Mouse (Mus musculus) c-Kit-positive CD71-positive TER-119-positive erythroid progenitor cells, embryonic 14.5 days (primary cell): Measurements from ENCODE around the gene B4galnt2.
"Not testable (repeated sequence)": the region's sequence is repeated elsewhere in the genome, so short reads cannot be mapped to it uniquely, and the experiment has no call there.

Source experiments
- DNase-seq: peaks from one replicate; pipeline ENCODE4 v3.0.0-alpha.2; 2013; ENCODE audit warnings: low spot score

Gene B4galnt2

DNA sequence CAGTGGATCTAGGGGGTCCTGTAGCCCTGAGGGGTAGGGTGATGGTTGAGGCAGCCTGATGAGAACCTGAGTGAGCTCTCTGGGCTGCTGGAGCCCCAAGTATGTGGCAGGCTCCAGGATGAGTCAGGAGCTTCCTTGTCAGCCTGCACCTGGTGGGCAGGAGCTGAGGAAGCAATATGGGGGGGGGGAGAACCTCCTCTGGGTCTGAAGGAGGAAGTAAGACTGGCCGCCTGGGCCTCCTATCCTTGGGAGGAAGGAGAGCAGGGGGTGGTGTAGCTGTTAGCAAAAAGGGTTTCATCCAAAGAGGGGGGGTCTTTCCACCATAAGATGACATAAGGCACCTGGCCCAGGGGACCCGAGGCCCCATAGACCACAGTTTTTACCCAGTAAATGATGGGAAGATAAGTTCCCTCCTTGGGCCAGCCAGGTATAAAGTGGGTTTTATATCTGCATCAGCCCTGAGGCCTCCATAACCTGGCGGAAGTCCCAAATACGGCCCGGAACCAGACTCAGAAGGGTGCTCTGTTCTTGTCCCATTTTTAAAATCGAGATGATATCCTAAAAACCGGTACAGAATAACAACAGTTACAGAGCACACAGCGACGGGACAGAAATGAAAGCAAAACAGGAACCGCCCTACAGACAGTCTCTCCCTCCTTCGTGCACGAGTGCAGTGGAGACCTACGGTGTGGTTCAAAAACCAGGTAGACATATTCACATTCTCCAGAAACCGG, 18.1 kb downstream of the B4galnt2 start:
- DNase-seq = no peak

DNA sequence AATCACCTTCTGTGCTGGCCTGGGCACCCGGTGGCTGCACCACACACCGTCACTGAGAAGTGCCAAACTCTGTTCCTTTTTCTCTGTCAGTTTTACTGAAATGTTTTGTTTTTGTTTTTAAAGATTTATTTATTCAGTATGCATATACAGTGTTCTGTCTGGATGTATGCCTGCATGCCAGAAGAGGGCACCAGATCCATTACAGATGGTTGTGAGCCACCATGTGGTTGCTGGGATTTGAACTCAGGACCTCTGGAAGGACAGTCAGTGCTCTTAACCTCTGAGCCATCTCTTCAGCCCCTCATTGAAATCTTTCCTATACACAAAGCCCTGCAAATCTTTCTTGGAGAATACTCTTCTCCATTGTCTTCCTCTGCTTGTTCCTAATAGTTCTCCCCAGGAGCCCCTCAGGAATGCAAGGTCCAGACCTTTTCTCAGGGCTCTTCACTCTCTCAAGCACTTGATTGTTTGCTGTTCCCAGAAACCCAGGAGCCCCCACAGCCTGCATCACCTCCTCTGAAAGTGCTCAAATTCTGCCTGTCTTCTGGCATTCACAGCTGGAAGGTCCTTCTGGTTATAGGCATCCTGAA, 24.1 kb downstream of the B4galnt2 start:
- DNase-seq = no peak

DNA sequence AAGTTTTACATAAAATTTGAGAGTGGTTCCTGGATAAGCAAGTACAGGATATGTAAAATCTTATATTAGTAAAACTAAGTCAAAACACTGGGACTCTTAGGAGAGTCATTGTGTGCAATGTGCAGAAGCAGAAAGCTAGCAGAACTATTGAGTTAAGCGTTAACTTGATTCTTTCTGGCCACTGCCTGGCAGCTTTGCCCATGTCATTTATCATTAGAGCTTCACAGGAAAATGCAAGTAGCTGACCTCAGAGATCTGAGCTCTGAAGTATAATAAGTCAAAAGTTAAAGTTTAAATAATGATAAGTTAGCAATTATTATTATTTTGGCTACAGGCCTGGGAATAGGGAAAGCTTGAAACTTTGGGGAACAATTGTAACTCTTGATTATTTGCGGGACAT, 34.8 kb downstream of the B4galnt2 start:
- DNase-seq = not testable (repeated sequence)

DNA sequence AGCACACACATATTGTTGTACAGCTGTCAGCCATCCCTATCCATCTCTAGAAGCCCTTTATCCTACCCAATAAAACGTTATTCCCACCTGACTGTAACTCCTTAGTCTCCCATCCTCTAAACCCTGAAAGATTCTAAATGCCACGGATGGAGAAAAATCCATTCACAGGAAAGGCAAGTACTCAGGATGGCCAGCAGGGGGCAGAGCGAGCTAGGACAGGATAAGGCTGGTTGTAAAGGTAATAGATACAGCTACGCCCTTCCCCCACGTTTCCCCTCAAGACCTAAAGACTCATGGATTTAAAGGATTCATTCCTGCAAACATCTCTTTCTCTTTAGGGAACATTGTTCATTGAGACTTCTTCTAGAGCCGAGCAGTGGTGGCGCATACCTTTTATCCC, 38.4 kb downstream of the B4galnt2 start:
- DNase-seq = peak; percentile 60

DNA sequence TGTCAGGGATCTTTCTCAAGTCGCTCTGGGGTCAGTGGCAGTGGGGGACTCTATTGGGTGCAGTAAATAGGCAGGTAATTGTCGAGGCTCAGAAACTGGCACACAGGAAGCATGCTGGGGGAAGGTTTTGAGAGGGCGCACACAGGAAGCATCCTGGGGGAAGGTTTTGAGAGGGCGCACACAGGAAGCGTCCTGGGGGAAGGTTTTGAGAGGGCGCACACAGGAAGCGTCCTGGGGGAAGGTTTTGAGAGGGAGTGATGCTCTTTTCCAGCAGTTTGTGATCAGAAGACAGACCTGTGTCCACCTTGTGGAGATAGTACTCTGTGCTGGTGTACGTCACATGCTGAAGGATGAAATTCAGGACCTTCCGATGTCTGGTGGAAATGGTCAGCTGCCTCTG, 38.9 kb downstream of the B4galnt2 start:
- no peak for DNase-seq

DNA sequence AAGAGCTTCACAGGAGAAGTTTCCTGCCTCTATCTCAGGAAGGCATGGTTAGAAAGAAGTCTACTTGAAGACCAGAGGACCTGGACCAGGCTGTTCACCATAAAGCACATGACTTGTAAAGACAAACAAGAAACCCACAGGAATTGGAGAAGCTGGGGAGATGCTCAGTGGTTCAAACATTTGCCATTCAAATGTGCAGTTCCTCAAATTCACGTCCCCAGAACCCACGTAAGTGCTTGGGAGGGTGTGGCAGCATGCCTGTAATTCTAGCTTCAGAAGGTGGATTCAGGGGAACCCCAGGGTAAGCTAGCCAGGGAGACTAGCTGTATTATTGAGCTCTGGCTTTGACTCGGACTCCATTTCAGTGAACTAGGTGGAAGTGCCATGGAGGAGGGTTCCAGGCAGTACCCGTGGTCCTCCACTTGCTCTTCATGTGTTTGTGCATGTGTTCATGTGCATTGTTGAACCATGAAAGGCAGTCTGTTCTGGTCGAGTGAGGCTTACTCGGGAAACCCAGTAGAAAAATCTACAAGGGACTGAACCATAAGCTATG, 44.7 kb downstream of the B4galnt2 start:
- no peak for DNase-seq

DNA sequence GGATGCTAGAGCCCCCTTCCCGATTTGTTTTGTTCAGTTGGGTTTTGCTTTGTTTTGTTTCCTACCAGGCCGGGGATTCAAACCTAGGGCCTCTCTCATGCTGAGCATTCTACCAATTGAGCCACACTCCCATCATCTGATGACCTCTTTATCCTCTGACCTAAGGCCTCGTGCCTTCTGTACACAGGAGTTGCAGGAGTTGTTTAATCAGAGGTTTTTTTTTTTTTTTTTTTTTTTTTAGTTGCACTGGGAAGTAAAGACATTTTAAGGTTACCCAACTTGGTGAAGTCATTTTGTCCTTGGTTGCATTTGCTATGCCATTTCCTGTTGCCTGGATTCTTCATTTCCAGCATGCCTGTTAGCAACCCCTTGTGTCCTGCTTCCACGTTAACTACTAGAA, 45.2 kb downstream of the B4galnt2 start:
- no peak for DNase-seq

DNA sequence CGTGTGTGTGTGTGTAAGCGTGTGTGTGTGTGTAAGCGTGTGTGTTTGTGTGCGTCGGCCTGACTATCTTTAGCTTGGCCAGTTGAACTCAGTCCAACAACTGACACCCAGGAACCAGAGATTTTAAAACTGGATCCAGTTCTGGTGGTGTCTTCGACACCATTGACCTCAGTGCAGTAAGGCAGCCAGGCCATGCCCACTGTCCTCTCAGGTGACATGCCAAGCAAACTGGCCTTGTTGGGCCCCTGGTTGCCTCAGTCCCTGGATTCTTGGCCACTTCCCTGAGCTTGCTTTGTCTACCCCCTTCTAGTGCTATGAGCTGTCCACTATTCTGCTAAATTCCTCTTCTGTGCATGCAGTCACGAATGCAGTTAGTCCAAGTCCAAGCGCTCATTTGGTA, 53.3 kb downstream of the B4galnt2 start:
- no peak for DNase-seq

DNA sequence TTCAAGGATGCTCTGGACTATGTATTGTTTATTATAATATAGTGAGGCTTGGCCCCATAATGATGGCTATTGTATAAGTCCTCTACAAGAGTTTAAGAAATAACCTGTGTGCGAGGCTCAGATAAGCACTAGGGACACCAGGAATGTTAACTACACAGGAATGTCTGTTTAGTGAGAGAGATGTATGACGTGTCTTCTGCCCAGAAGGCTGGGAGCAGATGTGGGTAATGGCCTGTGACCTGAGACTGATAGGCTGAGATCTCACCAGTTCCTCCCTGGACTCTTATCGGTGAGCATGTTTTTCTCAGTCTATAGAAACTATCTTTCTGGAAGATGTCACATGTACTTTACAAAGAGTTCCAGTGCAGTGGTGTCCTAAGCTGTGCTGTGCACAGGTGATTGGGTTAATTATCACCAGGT, 54.6 kb downstream of the B4galnt2 start:
- DNase-seq = peak; percentile 71

DNA sequence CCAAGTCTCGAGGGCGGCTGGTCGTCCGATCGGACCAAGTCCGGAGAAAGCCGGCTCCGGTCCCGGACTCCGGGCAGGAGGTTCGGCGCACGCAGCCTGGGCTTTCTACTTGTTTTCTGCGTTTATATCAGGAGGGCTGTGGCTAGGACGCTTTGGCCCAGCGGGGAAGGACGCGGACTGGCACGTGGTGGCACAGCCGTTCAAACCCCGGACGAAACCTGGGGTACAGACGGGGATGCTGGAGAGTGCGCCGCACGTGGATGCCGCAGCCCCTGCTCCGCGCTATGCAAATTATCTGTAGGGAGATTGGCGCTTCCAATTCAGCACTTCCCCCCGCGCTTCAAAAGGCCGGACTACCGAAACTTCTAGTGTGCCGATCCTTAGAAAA, 55.2 kb downstream of the B4galnt2 start:
- DNase-seq = peak; percentile 65

DNA sequence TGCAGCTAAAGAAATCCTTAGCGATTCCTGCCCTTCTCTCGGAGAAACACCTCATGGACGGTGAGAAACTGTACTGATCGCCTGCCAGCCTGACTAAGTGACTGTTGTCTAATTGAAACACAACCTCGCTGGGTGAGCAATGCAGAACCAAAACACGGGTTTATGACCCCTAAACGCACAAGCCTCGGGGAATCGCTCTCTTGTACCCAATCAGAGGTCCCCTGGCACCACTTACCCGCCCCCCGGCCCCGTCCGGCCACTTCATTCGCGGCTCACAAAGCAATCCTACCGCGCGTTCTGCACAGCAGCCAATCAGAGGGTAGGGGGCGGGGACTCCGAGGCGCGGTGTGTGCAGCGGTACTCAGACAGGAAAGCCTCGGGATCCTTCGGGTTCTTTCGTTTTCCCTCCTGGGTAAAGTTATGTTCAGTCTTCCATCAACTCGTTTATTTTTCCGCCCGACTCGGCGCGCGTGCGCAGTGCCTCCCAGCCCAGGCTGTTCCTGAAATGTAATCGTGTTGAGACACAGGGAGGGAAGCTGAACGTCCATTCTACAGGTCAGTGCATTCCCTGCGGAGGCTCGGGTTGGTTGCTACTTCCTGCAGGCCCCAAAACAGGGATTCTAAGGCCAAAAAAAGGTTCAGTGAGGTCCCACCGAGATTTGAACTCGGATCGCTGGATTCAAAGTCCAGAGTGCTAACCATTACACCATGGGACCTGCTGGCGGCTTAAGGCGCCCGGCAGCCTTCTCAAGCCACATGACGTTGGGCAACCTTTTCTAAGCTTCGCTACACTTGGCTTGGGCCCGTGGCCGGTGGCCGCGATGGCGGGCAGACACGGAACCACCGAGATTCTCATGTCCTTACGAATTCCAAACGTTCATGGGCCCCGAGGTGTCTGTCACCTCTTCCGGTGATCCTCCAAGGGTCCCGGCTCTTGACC, 55.9 kb downstream of the B4galnt2 start:
- peak; percentile 97 for DNase-seq

DNA sequence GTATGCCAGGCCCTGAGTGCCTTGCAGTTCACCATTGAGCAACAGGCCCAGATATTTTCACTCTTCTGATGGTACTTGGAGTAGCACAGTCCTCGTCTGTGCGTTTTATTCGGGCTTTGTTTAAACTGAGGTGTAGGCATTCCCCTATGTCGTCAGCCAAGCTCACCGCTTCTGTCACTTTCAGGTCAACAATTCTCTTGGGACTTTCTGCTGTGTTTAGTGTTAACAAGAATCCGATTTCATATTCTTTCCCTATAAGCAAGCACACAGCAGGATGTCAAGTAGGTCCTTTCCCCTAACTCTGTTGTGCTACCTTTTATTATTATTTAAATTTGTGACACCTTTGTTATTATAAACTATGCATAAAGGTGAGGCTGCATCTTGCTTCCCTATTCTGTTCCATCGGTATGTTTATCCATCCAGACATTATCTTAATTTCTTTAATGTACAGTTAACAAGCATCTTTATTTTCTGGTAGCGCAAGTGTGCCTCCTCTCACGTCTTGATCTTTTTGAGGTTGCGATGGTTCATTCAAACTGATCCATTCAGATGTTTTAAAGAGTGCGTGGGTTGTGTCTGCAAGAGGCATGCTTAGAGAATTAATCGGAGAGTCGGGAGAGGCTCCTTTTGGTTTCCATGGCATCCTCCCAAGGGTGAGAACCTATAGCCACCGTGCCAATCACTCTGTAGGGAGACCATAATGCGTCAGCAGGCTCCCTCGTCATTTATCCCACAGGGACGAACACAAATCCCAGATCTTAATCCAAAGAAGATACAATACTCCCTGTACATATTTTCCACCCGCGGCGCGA, 56.8 kb downstream of the B4galnt2 start:
- DNase-seq = no peak

DNA sequence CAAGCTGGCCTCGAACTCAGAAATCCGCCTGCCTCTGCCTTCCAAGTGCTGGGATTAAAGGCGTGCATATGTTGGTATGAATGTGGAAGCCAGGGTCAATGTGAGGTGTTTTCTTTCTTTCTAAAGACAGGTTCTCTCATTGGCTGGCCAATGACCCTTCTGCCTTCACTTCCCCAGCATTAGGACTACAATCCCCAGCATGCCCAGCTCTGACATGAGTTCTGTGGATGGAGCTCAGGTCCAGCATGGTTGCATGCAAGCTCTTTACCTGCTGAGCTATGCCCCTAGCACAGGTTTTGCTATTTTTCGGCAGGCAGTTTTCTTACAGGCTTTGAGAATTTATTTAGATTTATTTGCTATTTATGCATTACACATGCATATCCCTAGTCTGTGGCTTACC, 57.4 kb downstream of the B4galnt2 start:
- DNase-seq = no peak

DNA sequence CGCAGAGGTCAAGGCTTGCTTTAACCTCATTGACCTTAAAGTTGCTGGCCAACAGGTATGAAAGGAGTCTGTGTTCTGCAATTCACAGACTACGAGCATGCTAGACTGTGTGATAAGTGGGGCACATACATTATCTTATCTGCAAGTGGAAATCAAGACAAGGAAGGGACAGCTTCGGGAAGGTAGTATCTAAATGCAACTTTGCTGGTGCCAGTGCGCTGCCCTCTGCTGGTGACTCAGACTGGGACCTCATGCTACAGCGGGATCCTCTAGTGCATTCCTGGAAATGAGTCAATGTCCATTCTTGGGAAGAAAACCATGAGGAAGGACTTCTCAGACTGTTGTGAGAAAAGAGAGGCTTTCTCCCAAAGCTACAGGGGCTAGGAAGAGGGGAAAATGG, 61.0 kb downstream of the B4galnt2 start:
- DNase-seq = peak; percentile 39

DNA sequence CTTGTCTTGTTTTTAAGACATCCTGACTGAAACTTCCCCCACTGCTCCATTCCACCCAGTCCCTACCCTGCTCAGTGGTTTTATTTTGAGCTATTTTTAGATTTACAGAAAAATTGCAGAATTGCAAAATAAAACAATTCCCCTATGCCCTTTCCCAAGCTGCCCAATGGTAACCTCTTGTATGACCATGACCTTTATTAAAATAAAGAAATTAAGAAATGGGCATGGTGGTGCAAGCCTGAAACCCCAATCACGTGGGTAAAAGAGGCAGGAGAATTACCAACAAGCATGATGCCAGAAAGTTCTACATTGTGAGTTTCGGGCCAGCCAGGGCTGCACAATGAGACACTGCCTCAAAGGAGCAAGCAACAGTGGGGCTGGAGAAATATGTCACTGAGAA, 63.8 kb downstream of the B4galnt2 start:
- no peak for DNase-seq

DNA sequence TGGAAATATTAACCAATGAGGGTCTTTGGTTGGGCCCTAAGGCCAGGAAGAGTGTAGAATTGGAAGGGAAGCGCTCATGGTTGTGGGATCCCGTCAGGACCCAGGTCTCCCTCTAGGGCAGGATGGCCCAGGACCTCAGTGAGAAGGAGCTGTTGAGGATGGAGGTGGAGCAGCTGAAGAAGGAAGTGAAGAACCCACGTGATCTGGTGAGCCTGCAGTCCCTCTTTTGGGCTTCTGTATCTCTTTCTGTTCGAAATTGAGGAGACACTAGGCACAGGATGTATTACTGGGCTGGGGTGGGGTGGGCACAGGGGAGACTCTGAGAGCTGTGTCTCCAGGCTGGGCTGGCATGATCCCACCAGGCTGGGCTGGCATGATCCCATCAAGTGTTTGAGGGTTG, 69.8 kb downstream of the B4galnt2 start:
- DNase-seq = no peak

DNA sequence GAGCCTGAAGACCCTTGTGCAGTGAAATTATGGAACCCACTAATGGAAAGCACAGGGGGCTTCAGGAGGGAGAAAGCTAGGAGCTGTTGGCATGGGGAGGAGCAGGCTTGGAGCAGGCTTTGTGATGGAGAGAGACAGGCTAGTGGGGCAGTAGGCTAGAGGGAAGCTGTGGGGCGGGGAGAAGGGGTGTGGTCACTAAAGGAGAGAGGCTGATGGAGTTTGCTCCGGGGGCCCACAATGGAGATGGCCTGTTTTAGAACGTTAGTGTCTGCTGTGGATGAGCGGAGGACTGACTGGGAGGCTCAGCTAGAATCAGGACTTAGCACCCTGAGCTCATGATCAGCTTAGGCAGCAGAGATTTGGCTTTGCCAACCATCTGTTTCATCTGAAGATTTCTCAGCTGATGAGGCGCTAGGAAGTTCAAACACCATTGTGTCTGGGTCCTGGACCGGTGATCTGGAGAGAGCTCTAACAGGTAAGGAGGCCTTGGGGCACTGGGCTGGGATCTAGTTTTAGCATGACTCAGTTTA, 71.2 kb downstream of the B4galnt2 start:
- DNase-seq = no peak

DNA sequence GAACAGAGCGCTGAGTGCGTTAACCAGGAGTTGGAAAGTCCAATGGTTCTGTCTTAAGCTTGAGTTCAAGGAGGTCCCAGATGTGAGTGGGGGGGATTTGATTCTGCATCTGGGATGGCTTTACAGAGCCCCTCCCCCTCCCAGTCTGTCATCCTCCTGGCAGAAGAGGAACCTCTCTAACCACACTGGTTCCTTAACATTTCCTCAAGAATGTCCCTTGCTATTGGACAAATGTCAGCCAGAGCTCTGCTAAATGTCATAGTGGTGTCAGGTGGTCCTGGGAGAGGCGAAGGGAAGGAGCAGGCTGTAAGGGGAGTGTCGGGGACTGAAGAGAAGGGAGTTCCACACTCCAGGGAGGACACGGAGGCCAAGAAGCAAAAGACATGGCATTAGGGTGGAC, 71.7 kb downstream of the B4galnt2 start:
- no peak for DNase-seq

DNA sequence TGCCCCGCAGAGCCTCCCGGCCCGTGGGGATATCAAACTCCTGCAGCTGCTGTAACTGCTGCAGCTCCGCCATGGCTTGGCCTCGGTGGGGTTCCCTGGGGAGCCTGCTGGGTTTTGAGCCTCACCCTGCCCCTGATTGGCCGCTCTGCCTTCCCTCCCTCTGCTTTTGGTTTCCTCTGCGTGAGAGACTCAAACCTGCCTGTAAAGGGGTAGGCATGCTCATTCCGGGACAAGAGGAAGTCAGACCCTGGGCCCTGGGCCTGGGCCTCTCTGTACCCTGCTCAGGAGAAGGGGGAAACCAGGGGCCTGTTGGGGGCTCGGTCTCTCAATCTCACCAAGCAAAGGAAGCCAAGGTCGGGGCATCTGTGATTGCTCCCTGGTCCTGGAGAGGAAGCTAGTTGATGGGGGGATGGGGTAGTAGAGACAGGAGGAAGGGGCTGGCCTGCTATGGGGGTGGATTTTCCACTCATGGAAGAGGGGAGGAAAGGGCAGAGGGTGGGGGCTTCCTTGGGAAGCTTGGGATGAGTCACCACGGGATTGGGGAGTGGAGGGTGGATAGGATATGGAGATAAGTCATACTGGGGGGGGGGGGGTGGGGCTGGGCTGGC, 72.5 kb downstream of the B4galnt2 start, which contains the start of gene Abi3:
Abi3 (minus strand) TSS at position 403 of the 608 bp plus-strand sequence.
- no peak for DNase-seq

DNA sequence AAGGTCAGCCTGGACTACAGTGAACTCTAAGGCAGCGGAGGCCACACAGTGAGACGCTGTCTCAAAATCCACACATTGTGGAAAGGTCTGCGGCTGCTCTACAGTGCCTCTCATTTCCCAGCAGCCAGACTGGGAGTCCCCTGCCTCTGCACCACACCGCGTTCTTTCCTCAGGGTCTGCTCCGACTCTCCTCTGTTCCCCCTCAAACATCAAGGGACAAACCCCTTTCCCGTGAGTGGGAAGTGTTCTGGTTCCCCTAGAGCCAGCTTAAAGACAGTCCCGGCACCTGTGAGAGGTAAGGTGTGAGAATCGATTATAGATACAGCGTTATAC, 73.2 kb downstream of the B4galnt2 start:
- no peak for DNase-seq
